Mouse (Mus musculus) adrenal gland, postnatal 4 days (tissue): ENCODE results near the gene Selenos. TPM values are rescaled to one million over a fixed set of nuclear protein-coding genes. Genes with fewer than 3 reads are reported as not detected.

Source experiments
- DNase-seq, 2 experiments: peaks; one replicate each; pipeline ENCODE4 v3.0.0; 2021 to 2022; ENCODE audit warnings: low spot score in 2 of 2, mixed read lengths in 2 of 2
- total RNA-seq, 2 experiments: library from RNA; stranded (reverse); gene quantifications; 2 replicates each; pipeline ENCODE4 v1.2.3; 2021

Selenos gene
- total RNA-seq, 2 experiments from 2014 or later = 78.5 to 82.0 TPM

GRCm38 (mm10) chr7:66116906-66117482 is 37.5 kb downstream of the Selenos start:
- DNase-seq = no peak

GRCm38 (mm10) chr7:66118046-66118445 is 38.6 kb downstream of the Selenos start:
- DNase-seq = no peak

GRCm38 (mm10) chr7:66118796-66119195 is 39.3 kb downstream of the Selenos start:
- DNase-seq = no peak

GRCm38 (mm10) chr7:66120139-66120538 is 40.7 kb downstream of the Selenos start:
- DNase-seq = no peak

- no peak for DNase-seq
Measured at GRCm38 (mm10) chr7:66120702-66121396, 41.4 kb downstream of the Selenos start.

GRCm38 (mm10) chr7:66124551-66124968 is 45.1 kb downstream of the Selenos start:
- DNase-seq = no peak

- DNase-seq = no peak
Measured at GRCm38 (mm10) chr7:66125368-66125767, 45.9 kb downstream of the Selenos start.

- DNase-seq = no peak
Measured at GRCm38 (mm10) chr7:66127951-66128645, 48.6 kb downstream of the Selenos start.

GRCm38 (mm10) chr7:66128857-66129256 is 49.4 kb downstream of the Selenos start:
- no peak for DNase-seq

- DNase-seq = no peak
Measured at GRCm38 (mm10) chr7:66130296-66130695, 50.8 kb downstream of the Selenos start.

- no peak for DNase-seq
Measured at GRCm38 (mm10) chr7:66131776-66132421, 52.5 kb downstream of the Selenos start.

- no peak for DNase-seq
Measured at GRCm38 (mm10) chr7:66134154-66134553, 54.7 kb downstream of the Selenos start.

- DNase-seq = no peak
Measured at GRCm38 (mm10) chr7:66135644-66136043, 56.2 kb downstream of the Selenos start.

- DNase-seq = no peak
Measured at GRCm38 (mm10) chr7:66136187-66136586, 56.7 kb downstream of the Selenos start.

- no peak for DNase-seq
Measured at GRCm38 (mm10) chr7:66137309-66137708, 57.9 kb downstream of the Selenos start.

GRCm38 (mm10) chr7:66138301-66138700 is 58.9 kb downstream of the Selenos start:
- no peak for DNase-seq

GRCm38 (mm10) chr7:66138878-66139277 is 59.4 kb downstream of the Selenos start:
- DNase-seq = no peak

Other genes with a start within 250 kb of the Selenos start
- 10 to 100 TPM; 15.9 to 18.9 TPM for gene Pcsk6, start 217.9 kb upstream of the Selenos start, total RNA-seq
- gene Gm45213, start 36.0 kb upstream of the Selenos start, total RNA-seq = not detected
- 10 to 100 TPM; 51.4 to 54.5 TPM for gene Snrpa1, start 20.6 kb upstream of the Selenos start, total RNA-seq
- gene Chsy1, start 29.9 kb downstream of the Selenos start, total RNA-seq = 10 to 100 TPM; 27.8 to 29.5 TPM